Mouse (Mus musculus): ENCODE measurements around the gene Plekha5. TPM values are rescaled to one million over a fixed set of nuclear protein-coding genes. Genes with fewer than 3 reads are reported as not detected.

Plekha5 gene
- total and polyA plus RNA-seq, 2 experiments from 2014 or later, result 24.2 to 28.8 TPM

GRCm38 (mm10) chr6:140509151-140509530, 85.3 kb downstream of the Plekha5 start:
- WGBS, result 78% methylated on average over 9 of the region's 9 CpGs
- no peak overlapping the region for H3K4me2 ChIP-seq (ENCODE audit: low read depth, low read length, poor library complexity, severe bottlenecking)
- H3K9ac ChIP-seq (replicated peaks; ENCODE audit: low read length, poor library complexity, severe bottlenecking), result no peak overlapping the region
- H3K9me3 ChIP-seq (ENCODE audit: low read length), result no peaks in the 10 kb centered on the region
- ATAC-seq (ENCODE audit: low FRiP score), result no peak
- H3K27ac ChIP-seq (ENCODE audit: low read depth, low read length), result no peak overlapping the region
- H3K36me3 ChIP-seq (ENCODE audit: insufficient read depth, low read length), result no peaks in the 10 kb centered on the region
- H3K4me3 ChIP-seq (ENCODE audit: low read depth, low read length), result no peak overlapping the region
- no peak for DNase-seq (ENCODE audit: low spot score)
- no peak for TF ChIP-seq CTCF (IDR thresholded peaks at IDR 0.05)
- H3K27me3 ChIP-seq (ENCODE audit: insufficient read depth, low read length), result no peaks in the 10 kb centered on the region
- peaks cover under 1% of the 10 kb centered on the region; the same call in 1 of the 2 replicates for H3K4me1 ChIP-seq (ENCODE audit: insufficient read depth, low read length)

- Histone ChIP-seq H3K4me2 (ENCODE audit: low read depth, low read length, poor library complexity, severe bottlenecking) (no peak overlapping the region), H3K27ac (ENCODE audit: low read depth, low read length) (no peak overlapping the region), H3K9ac (replicated peaks; ENCODE audit: low read length, poor library complexity, severe bottlenecking) (no peak overlapping the region), H3K27me3 (ENCODE audit: insufficient read depth, low read length) (no peaks in the 10 kb centered on the region), H3K36me3 (ENCODE audit: insufficient read depth, low read length) (no peaks in the 10 kb centered on the region), H3K4me1 (ENCODE audit: insufficient read depth, low read length) (peaks cover 5% of the 10 kb centered on the region; the same call in 1 of the 2 replicates), H3K9me3 (ENCODE audit: low read length) (no peaks in the 10 kb centered on the region), H3K4me3 (ENCODE audit: low read depth, low read length) (no peak overlapping the region)
- no peak for DNase-seq (ENCODE audit: low spot score)
- WGBS, result 65% methylated on average over 1 of the region's 1 CpGs
- TF ChIP-seq CTCF (IDR thresholded peaks at IDR 0.05), result no peak
- ATAC-seq (ENCODE audit: low FRiP score), result no peak
These were observed 88.2 kb downstream of the Plekha5 start for GRCm38 (mm10) chr6:140512016-140512415.

GRCm38 (mm10) chr6:140512427-140512826, 88.6 kb downstream of the Plekha5 start:
- H3K9ac ChIP-seq (replicated peaks; ENCODE audit: low read length, poor library complexity, severe bottlenecking), result no peak overlapping the region
- no peak for TF ChIP-seq CTCF (IDR thresholded peaks at IDR 0.05)
- no peak overlapping the region for H3K27ac ChIP-seq (ENCODE audit: low read depth, low read length)
- no peaks in the 10 kb centered on the region for H3K9me3 ChIP-seq (ENCODE audit: low read length)
- H3K27me3 ChIP-seq (ENCODE audit: insufficient read depth, low read length), result no peaks in the 10 kb centered on the region
- no peak overlapping the region for H3K4me3 ChIP-seq (ENCODE audit: low read depth, low read length)
- WGBS, result 48% methylated on average over 8 of the region's 8 CpGs
- H3K4me2 ChIP-seq (ENCODE audit: low read depth, low read length, poor library complexity, severe bottlenecking), result no peak overlapping the region
- no peaks in the 10 kb centered on the region for H3K36me3 ChIP-seq (ENCODE audit: insufficient read depth, low read length)
- ATAC-seq (ENCODE audit: low FRiP score), result no peak
- no peak for DNase-seq (ENCODE audit: low spot score)
- H3K4me1 ChIP-seq (ENCODE audit: insufficient read depth, low read length), result peaks cover 5% of the 10 kb centered on the region; the same call in 1 of the 2 replicates

GRCm38 (mm10) chr6:140514205-140515110, 90.6 kb downstream of the Plekha5 start:
- H3K9ac ChIP-seq (replicated peaks; ENCODE audit: low read length, poor library complexity, severe bottlenecking), result no peak overlapping the region
- H3K9me3 ChIP-seq (ENCODE audit: low read length), result no peaks in the 10 kb centered on the region
- H3K4me2 ChIP-seq (ENCODE audit: low read depth, low read length, poor library complexity, severe bottlenecking), result no peak overlapping the region
- H3K4me1 ChIP-seq (ENCODE audit: insufficient read depth, low read length), result peaks cover 5% of the 10 kb centered on the region; the same call in 1 of the 2 replicates
- no peaks in the 10 kb centered on the region for H3K36me3 ChIP-seq (ENCODE audit: insufficient read depth, low read length)
- TF ChIP-seq CTCF (IDR thresholded peaks at IDR 0.05), result no peak
- H3K27ac ChIP-seq (ENCODE audit: low read depth, low read length), result no peak overlapping the region
- WGBS, result 14% methylated on average over 8 of the region's 8 CpGs
- DNase-seq (ENCODE audit: low spot score) (peak; percentile 31), ATAC-seq (ENCODE audit: low FRiP score) (0 out of 2 replicates have a peak, but pooled peaks have one; percentile 48)
- no peaks in the 10 kb centered on the region for H3K27me3 ChIP-seq (ENCODE audit: insufficient read depth, low read length)
- no peak overlapping the region for H3K4me3 ChIP-seq (ENCODE audit: low read depth, low read length)

- Histone ChIP-seq H3K9me3 (ENCODE audit: low read length) (no peaks in the 10 kb centered on the region), H3K9ac (replicated peaks; ENCODE audit: low read length, poor library complexity, severe bottlenecking) (no peak overlapping the region), H3K4me1 (ENCODE audit: insufficient read depth, low read length) (peaks cover 8% of the 10 kb centered on the region; the same call in 1 of the 2 replicates), H3K4me2 (ENCODE audit: low read depth, low read length, poor library complexity, severe bottlenecking) (no peak overlapping the region), H3K36me3 (ENCODE audit: insufficient read depth, low read length) (no peaks in the 10 kb centered on the region), H3K27ac (ENCODE audit: low read depth, low read length) (no peak overlapping the region), H3K27me3 (ENCODE audit: insufficient read depth, low read length) (no peaks in the 10 kb centered on the region), H3K4me3 (ENCODE audit: low read depth, low read length) (no peak overlapping the region)
- WGBS, result 37% methylated on average over 4 of the region's 4 CpGs
- TF ChIP-seq CTCF (IDR thresholded peaks at IDR 0.05), result no peak
- ATAC-seq (ENCODE audit: low FRiP score), result no peak
- no peak for DNase-seq (ENCODE audit: low spot score)
These were observed 91.7 kb downstream of the Plekha5 start for GRCm38 (mm10) chr6:140515550-140515949.

GRCm38 (mm10) chr6:140516202-140516601, 92.3 kb downstream of the Plekha5 start:
- H3K4me1 ChIP-seq (ENCODE audit: insufficient read depth, low read length), result peaks cover 8% of the 10 kb centered on the region; the same call in 1 of the 2 replicates
- no peaks in the 10 kb centered on the region for H3K9me3 ChIP-seq (ENCODE audit: low read length)
- H3K36me3 ChIP-seq (ENCODE audit: insufficient read depth, low read length), result no peaks in the 10 kb centered on the region
- no peak overlapping the region for H3K4me3 ChIP-seq (ENCODE audit: low read depth, low read length)
- H3K27ac ChIP-seq (ENCODE audit: low read depth, low read length), result no peak overlapping the region
- DNase-seq (ENCODE audit: low spot score), result no peak
- WGBS, result 67% methylated on average over 3 of the region's 3 CpGs
- no peaks in the 10 kb centered on the region for H3K27me3 ChIP-seq (ENCODE audit: insufficient read depth, low read length)
- H3K4me2 ChIP-seq (ENCODE audit: low read depth, low read length, poor library complexity, severe bottlenecking), result no peak overlapping the region
- no peak for TF ChIP-seq CTCF (IDR thresholded peaks at IDR 0.05)
- no peak overlapping the region for H3K9ac ChIP-seq (replicated peaks; ENCODE audit: low read length, poor library complexity, severe bottlenecking)
- no peak for ATAC-seq (ENCODE audit: low FRiP score)
